In genomic region chr16:70351641-70352280, GRCm38 (mm10) we compare ENCODE assay signal across 8 mouse cellular contexts. TPM values are rescaled to one million over a fixed set of nuclear protein-coding genes. Genes with fewer than 3 reads are reported as not detected.
DNase-seq lines count a peak whose midpoint lies in the region; ATAC-seq lines count a peak whose summit lies in the region.

No protein-coding gene starts in this region.

- 51% methylated on average over 11 of the region's 11 CpGs for WGBS in hindbrain, embryonic 12.5 days
- WGBS in liver, embryonic 12.5 days (ENCODE audit: insufficient replicate concordance) = 67% methylated on average over 11 of the region's 11 CpGs
- 45% methylated on average over 11 of the region's 11 CpGs for WGBS in neural tube, embryonic 11.5 days

- peak; percentile 65 for DNase-seq in adrenal gland, postnatal 14 days
- DNase-seq in embryo, embryonic 11.5 days (ENCODE audit: low read depth, low spot score) = peak; percentile 26
- peak; percentile 51 for DNase-seq in neural tube, embryonic 11.5 days (ENCODE audit: low spot score)
- DNase-seq in thymus, postnatal 0 days (ENCODE audit: low spot score) = no peak
- DNase-seq in right cerebral cortex, postnatal 4 days = no peak
- DNase-seq in right cerebral cortex, postnatal 14 days = no peak

- H3K9me3 ChIP-seq in hindbrain, embryonic 12.5 days (replicated peaks) = no peaks in the 10 kb centered on the region
- no peaks in the 10 kb centered on the region for H3K9me3 ChIP-seq in liver, embryonic 12.5 days (replicated peaks)
- H3K9me3 ChIP-seq in neural tube, embryonic 11.5 days (ENCODE audit: control insufficient read depth, low read length) = no peaks in the 10 kb centered on the region

- no peak overlapping the region for H3K9ac ChIP-seq in hindbrain, embryonic 12.5 days
- H3K9ac ChIP-seq in liver, embryonic 12.5 days = no peak overlapping the region
- H3K9ac ChIP-seq in neural tube, embryonic 11.5 days (ENCODE audit: low read length) = no peak overlapping the region

- peak overlapping the region; percentile 31 for H3K4me2 ChIP-seq in hindbrain, embryonic 12.5 days (replicated peaks)
- H3K4me2 ChIP-seq in liver, embryonic 12.5 days = no peak overlapping the region
- no peak overlapping the region for H3K4me2 ChIP-seq in neural tube, embryonic 11.5 days (ENCODE audit: low read depth)

- H3K27me3 ChIP-seq in hindbrain, embryonic 12.5 days = no peaks in the 10 kb centered on the region
- H3K27me3 ChIP-seq in liver, embryonic 12.5 days (replicated peaks) = no peaks in the 10 kb centered on the region
- no peaks in the 10 kb centered on the region for H3K27me3 ChIP-seq in neural tube, embryonic 11.5 days (ENCODE audit: control insufficient read depth, insufficient read depth, low read length)

- peak overlapping the region; percentile 52 for H3K27ac ChIP-seq in hindbrain, embryonic 12.5 days
- H3K27ac ChIP-seq in liver, embryonic 12.5 days = no peak overlapping the region
- no peak overlapping the region for H3K27ac ChIP-seq in neural tube, embryonic 11.5 days (ENCODE audit: low read depth, low read length)

- H3K36me3 ChIP-seq in hindbrain, embryonic 12.5 days = no peaks in the 10 kb centered on the region
- no peaks in the 10 kb centered on the region for H3K36me3 ChIP-seq in liver, embryonic 12.5 days
- H3K36me3 ChIP-seq in neural tube, embryonic 11.5 days (ENCODE audit: control insufficient read depth, insufficient read depth, low read length) = no peaks in the 10 kb centered on the region

- H3K4me3 ChIP-seq in hindbrain, embryonic 12.5 days = no peak overlapping the region
- no peak overlapping the region for H3K4me3 ChIP-seq in liver, embryonic 12.5 days
- no peak overlapping the region for H3K4me3 ChIP-seq in neural tube, embryonic 11.5 days (ENCODE audit: low read depth, low read length)

- peak; percentile 94 for ATAC-seq in hindbrain, embryonic 12.5 days (ENCODE audit: low FRiP score)
- ATAC-seq in liver, embryonic 12.5 days = 0 out of 2 replicates have a peak, but pooled peaks have one; percentile 15
- peak; percentile 80 for ATAC-seq in neural tube, embryonic 11.5 days (ENCODE audit: insufficient read depth, low FRiP score, low TSS enrichment)

- 0 out of 2 replicates have a peak, but pooled peaks cover 4% of the 10 kb centered on the region for H3K4me1 ChIP-seq in hindbrain, embryonic 12.5 days
- H3K4me1 ChIP-seq in liver, embryonic 12.5 days = no peaks in the 10 kb centered on the region
- no peaks in the 10 kb centered on the region for H3K4me1 ChIP-seq in neural tube, embryonic 11.5 days (ENCODE audit: control insufficient read depth, insufficient read depth, low read length)

RNA-seq across cellular contexts. Expression of gene Gbe1, which starts 38.0 kb away (rescaled TPM):
- total RNA-seq in adrenal gland, postnatal 14 days (2021) = 57.7 and 65.3 TPM in 2 replicates
- 14.6 and 16.2 TPM in 2 replicates for polyA plus RNA-seq in hindbrain, embryonic 12.5 days (2016; fragmentation: Nextera tagmentation; extraction: Ambion mirVana)
- polyA plus RNA-seq in liver, embryonic 12.5 days (2016; fragmentation: Nextera tagmentation; extraction: Ambion mirVana) = 7.5 and 8.3 TPM in 2 replicates
- polyA plus RNA-seq in neural tube, embryonic 11.5 days (2014; fragmentation: Nextera tagmentation; extraction: Ambion mirVana) = 13.4 and 15.2 TPM in 2 replicates
- 21.0 and 24.7 TPM in 2 replicates for polyA plus RNA-seq in thymus, postnatal 0 days (2015; fragmentation: Nextera tagmentation; extraction: Ambion mirVana)

Comparison
In these comparisons a context has a peak if more than half of its experiments do, and no peak if none do; other contexts are left out.
1. DNase-seq: peak in adrenal gland, postnatal 14 days (single experiment), embryo, embryonic 11.5 days (single experiment) and neural tube, embryonic 11.5 days (single experiment); none in thymus, postnatal 0 days (single experiment), right cerebral cortex, postnatal 4 days (single experiment) and right cerebral cortex, postnatal 14 days (single experiment).
2. ATAC-seq: peak in every context shown above with its lines; median percentile 94 in hindbrain, embryonic 12.5 days; 80 in neural tube, embryonic 11.5 days; 15 in liver, embryonic 12.5 days.